Mouse (Mus musculus) kidney, adult 8-10 months (tissue): ENCODE results near the gene Abcc12.

Experiments used
- DNase-seq, 2 experiments: peaks; one replicate each; pipeline ENCODE4 v3.0.0; 2022

The Abcc12 gene

GRCm38 (mm10) chr8:86580458-86580857, at the start of gene Abcc12:
Abcc12 (minus strand) TSS chr8:86580686.
- no peak for DNase-seq

- no peak for DNase-seq
Measured at GRCm38 (mm10) chr8:86630212-86630611, 49.7 kb upstream of the Abcc12 start.

DNA sequence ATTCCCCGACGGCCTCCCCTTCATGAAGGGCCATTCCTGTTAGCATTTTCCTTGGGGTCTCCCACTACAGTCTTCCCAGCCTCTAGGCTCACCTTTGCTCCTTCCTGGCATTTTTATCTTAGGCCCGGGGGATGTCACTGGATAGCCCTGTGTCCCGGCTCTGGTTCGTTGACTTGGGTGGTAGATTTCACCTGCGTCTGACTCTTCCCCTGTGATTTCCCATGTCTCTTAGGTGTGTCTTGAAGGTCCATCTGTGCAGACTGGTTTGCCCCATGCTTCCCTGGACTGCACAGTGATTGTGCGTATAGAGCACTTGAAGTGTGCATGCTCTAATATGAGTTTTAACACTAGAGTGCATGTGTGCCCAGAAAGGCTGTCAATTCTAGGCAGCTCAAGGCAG, 44.4 kb upstream of the Abcc12 start:
- DNase-seq, result peak in 1 of 2 experiments; percentile 13

- DNase-seq, result peak; percentile 98
Measured at GRCm38 (mm10) chr8:86623911-86624731, 43.6 kb upstream of the Abcc12 start, which contains the start of gene Lonp2. Lonp2 (plus strand) TSS chr8:86624043.

- DNase-seq, result no peak
Measured at GRCm38 (mm10) chr8:86623551-86623910, 43.0 kb upstream of the Abcc12 start.

DNA sequence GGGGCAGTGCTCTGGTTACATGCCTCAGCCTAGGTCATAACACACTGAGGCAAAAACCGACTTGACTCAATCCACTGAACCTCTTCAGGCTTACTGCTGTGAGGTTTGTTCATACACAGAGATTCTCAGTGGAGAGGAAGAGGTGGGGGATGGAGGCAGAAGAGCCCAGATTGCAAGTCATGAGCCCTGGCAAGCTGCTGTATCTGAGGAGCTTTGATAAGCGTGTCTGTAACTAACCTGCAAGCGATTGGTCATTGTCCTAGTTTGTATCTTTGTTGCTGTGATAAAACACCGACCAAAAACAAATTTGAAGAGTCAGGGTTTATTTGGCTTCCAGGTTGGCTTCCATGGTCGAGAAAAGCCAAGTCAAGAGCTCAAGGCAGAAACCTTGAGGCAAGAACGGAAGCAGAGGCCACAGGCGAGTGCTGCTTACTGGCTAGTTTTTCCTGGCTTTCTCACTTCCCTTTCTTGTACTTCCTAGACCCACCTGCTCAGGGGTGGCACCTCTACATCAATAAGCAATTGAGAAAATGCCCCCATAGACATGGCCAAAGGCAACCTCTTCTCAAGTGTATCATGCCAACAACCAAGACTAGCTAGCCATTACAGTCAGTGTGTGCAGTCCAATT, 37.4 kb upstream of the Abcc12 start:
- no peak for DNase-seq

- DNase-seq, result no peak
Measured at GRCm38 (mm10) chr8:86615095-86615769, 34.7 kb upstream of the Abcc12 start.

DNA sequence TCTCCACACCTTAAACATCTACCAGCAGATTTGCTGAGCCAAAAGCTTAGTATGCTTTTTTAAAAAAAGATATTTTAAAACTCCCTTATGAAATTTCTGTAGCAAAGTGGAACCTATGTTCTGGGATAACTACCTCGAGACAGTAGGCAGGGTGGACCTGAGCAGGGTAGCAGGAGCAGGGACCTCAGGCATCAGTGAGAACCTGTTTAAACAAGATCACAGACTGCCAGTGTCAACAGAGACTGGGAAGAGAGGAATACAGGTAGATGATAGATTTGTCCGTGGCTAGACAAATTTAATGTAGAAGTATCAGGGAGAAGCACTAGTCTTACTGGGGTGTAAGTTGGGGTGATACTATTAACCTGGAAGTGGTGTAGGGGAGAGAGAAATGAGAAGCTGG, 33.3 kb upstream of the Abcc12 start:
- DNase-seq, result no peak

- DNase-seq, result no peak
Measured at GRCm38 (mm10) chr8:86604676-86605075, 24.2 kb upstream of the Abcc12 start.

- no peak for DNase-seq
Measured at GRCm38 (mm10) chr8:86603174-86603573, 22.7 kb upstream of the Abcc12 start.

DNA sequence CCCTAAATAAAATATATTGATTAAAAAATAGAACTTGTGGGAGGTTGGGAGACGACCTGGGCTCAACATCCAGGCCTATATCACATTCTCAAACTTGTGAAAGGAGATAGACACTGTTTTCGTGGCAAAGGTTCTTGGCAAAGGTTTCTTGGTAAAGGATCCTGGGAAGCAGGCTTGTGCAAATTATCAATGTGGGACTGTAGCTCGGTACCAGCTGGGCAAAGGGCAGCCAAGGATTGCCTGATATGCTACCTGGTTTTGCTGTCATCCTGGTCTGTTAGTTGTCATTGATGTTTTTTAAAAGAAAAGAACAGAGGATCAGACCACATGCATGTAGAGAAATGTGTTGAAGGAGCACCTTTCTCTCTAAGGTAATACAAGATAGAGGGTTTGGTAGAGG, 19.8 kb upstream of the Abcc12 start:
- DNase-seq, result no peak

DNA sequence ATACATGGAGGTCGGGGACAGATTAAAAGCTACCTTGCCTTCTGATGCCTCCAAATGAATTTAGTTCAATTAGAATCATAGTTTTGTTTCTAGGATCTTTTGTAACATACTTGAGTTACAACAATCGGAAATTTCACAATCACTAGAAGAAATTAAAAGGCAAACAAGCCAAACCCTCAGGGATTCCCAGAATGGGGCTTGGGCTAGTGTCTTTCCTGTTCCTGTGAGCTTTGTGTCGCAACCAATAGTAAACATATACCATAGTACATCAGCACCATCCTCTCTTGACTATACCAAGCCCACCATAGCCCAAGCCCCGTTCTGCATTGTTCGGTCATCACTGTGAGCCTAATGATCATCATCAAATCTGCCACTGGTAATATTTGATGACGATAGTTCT, 18.8 kb upstream of the Abcc12 start:
- no peak for DNase-seq

- peak; percentile 84 to 87 for DNase-seq
Measured at GRCm38 (mm10) chr8:86597681-86598080, 17.2 kb upstream of the Abcc12 start.

DNA sequence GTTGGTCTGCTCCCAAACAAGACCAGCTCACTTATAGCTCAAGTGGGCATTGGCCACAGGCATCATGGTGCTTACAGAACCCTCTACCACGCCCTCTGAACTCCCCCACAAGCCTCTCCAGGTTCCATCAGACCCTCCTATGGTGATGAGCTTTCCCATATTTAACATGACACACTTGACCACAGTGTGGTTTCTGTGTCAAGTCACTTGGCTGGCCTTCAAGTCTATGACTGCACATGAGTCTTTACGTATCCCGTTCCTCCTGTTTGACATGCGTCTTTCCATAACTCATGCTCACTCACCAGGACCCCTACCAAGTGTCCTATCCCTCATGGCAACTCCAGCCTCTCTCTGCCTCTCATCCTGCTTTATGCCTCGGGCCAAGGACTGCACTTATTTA, 15.2 kb upstream of the Abcc12 start:
- DNase-seq, result no peak

DNA sequence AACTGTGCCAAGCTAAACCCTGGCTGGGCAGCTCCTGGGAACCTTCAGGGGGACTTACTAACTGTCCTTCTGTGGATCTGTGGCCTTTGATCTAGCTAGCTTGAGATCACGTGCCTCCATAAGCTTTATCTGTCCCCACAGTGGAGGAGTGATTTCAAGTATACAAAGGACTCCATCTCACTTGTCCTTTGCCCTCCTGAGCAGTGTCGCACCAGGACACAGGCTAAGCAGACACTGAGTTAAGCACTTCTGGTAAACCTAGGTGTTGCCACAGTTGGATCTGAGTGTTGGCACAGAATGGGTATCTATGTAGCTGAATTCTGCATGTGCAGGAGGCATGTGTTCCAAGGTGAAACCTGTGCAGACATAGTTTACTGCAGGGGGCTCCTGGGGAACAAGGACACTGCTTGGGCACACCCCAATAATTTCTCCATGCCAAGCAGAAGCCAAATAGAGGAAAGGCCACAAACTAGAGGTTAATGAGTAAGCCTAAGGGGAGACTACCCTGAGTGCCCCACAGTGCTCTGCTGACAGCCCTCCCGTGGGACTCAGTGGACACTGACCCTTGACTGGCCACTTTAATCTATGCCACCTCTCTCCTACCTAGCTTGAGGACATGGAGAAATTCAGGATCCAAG, 13.8 kb upstream of the Abcc12 start:
- peak; percentile 69 to 79 for DNase-seq

GRCm38 (mm10) chr8:86593099-86593498, 12.6 kb upstream of the Abcc12 start:
- DNase-seq, result no peak

GRCm38 (mm10) chr8:86588338-86588737, 7.9 kb upstream of the Abcc12 start:
- DNase-seq, result no peak

DNA sequence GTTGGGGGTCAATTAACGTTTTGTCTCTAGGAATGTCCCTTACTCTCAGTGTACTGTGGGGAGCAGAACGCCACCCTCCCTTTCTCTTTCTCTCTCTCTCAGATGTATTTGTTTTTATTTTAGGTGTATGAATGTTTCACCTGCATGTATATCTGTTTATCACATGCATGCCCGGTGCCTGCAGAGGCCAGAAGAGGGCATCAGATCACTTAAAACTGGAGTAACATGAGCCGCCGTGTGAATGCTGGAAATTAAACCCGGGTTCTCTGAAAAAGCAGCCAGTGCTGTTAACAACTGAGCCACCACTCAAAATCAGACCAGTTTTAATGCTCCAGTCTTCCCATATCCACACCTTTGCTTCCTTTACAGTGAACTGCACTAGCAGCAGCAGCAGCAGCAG, 6.2 kb upstream of the Abcc12 start:
- DNase-seq, result peak in 1 of 2 experiments; percentile 29

GRCm38 (mm10) chr8:86586058-86586457, 5.6 kb upstream of the Abcc12 start:
- no peak for DNase-seq

DNA sequence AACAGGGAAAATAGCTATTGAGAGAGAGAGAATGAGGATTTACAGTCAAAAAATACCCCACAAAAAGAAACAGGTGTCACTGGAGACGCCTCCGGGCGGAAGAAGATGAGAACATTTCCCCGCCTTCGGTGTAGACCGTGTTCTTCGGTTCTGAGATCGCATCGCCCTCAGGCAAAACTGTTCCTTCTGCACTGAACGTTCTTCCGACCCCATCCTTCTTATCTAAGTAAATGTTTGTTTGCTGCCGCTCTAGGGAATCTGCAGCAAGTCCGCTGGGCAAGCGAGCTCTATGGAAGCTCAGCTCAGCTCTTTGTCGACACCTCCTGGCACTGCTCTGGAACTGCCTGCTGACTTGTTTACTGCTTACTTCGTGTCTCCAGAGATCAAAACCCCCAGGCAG, 5.0 kb upstream of the Abcc12 start:
- DNase-seq, result peak; percentile 72 to 81

DNA sequence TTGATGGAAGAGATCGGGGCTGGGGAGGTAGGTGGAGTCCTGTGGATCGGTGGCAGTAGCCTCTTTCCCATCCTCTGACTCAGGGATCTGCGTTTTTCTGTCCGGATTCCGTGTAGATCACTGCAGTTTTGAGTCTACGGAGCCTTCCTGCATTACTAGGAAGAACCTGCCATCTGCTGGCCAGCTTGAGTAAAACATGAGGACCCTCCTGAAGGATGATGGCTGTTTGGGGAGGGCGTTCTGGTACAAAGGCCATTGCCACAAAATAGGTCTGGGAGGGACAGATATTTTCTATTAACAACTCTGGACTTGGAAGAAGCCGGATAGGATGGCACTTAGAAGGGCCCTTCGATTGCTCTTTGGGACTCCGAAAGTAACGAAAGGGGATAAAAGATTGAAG, 4.6 kb upstream of the Abcc12 start:
- peak; percentile 56 to 85 for DNase-seq

DNA sequence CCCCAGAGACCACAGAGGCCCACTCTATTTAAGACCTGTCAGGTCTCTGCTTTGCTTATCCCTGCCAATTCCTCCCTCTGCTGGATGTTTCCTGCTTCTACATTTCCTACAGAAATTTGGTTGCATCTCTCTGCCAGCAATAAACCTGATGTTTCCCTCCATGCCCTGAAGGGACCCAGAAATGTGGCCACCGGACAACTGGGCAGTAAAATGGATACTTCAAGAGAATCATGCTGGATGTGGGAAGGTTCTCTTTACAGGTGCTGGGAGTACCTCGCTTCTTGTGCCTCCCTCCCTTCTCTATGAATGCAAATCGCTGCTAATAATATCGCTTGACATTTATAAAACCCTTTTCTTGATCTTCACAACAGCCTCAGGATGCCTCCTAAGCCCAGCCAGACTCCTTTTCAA, 1.4 kb upstream of the Abcc12 start:
- no peak for DNase-seq

DNA sequence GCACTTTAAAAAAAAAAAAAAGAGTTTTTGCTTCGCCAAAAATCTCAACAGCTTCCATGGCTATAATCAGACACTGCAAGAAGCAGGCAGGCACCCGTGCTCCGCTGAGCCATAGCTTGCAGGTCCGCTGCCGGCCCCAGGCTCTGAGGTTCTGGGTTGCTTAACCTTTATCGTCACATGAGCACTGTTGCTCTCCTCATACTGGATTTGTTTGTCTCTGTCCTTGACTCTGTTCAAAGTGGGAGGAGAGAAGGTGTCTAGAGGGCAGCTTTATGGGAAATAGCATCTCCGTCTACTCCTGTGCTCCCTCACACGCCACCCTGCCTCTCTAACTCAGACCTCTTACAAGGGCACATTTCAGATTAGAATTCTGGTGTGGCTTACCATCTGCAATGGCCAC, 1.8 kb downstream of the Abcc12 start:
- DNase-seq, result no peak
